Mouse (Mus musculus): ENCODE results near the gene Hspb8. TPM values are rescaled to one million over a fixed set of nuclear protein-coding genes. Genes with fewer than 3 reads are reported as not detected.

Hspb8 gene
- polyA plus RNA-seq, 1 experiment from 2014 or later, result 5.0 TPM

- Histone ChIP-seq H3K9me3 (replicated peaks; ENCODE audit: low read length) (no peaks in the 10 kb centered on the region), H3K9ac (ENCODE audit: low read depth, low read length) (peak overlapping the region; percentile 31; the same call in 1 of the 2 replicates), H3K27me3 (ENCODE audit: insufficient read depth, low read length) (no peaks in the 10 kb centered on the region), H3K4me3 (replicated peaks; ENCODE audit: low read depth, low read length) (peak overlapping the region; percentile 33), H3K36me3 (ENCODE audit: insufficient read depth, low read length) (no peaks in the 10 kb centered on the region), H3K4me2 (ENCODE audit: low read length) (peak overlapping the region; percentile 69), H3K27ac (0 out of 2 replicates have a peak overlapping the region, but pooled peaks have one; percentile 13), H3K4me1 (replicated peaks; ENCODE audit: insufficient read depth, low read length) (peaks cover 11% of the 10 kb centered on the region)
- no peak for TF ChIP-seq CTCF (IDR thresholded peaks at IDR 0.05; ENCODE audit: low read depth)
- DNase-seq (ENCODE audit: low spot score) (no peak), ATAC-seq (replicated peaks; ENCODE audit: low FRiP score, low read depth) (no peak)
- WGBS, result 53% methylated on average over 22 of the region's 22 CpGs
These were observed 728 bp downstream of the Hspb8 start for GRCm38 (mm10) chr5:116421791-116422481.

- TF ChIP-seq CTCF (IDR thresholded peaks at IDR 0.05; ENCODE audit: low read depth), result no peak
- 23% methylated on average over 6 of the region's 6 CpGs for WGBS
These were observed 1.9 kb downstream of the Hspb8 start for GRCm38 (mm10) chr5:116420759-116421225.

GRCm38 (mm10) chr5:116420213-116420612 lies 2.5 kb downstream of the Hspb8 start:
- peaks cover 11% of the 10 kb centered on the region for H3K4me1 ChIP-seq (replicated peaks; ENCODE audit: insufficient read depth, low read length)

More at GRCm38 (mm10) chr5:116420759-116421225, 1.9 kb downstream of the Hspb8 start:
- Histone ChIP-seq H3K36me3 (ENCODE audit: insufficient read depth, low read length) (no peaks in the 10 kb centered on the region), H3K9ac (ENCODE audit: low read depth, low read length) (peak overlapping the region; percentile 19; the same call in 1 of the 2 replicates), H3K4me1 (replicated peaks; ENCODE audit: insufficient read depth, low read length) (peaks cover 11% of the 10 kb centered on the region), H3K27ac (no peak overlapping the region), H3K27me3 (ENCODE audit: insufficient read depth, low read length) (no peaks in the 10 kb centered on the region), H3K4me2 (ENCODE audit: low read length) (peak overlapping the region; percentile 16; the same call in 1 of the 2 replicates), H3K9me3 (replicated peaks; ENCODE audit: low read length) (no peaks in the 10 kb centered on the region), H3K4me3 (replicated peaks; ENCODE audit: low read depth, low read length) (no peak overlapping the region)
- ATAC-seq (replicated peaks; ENCODE audit: low FRiP score, low read depth) (no peak), DNase-seq (ENCODE audit: low spot score) (no peak)

GRCm38 (mm10) chr5:116419322-116420045 lies 3.2 kb downstream of the Hspb8 start:
- Histone ChIP-seq H3K4me3 (replicated peaks; ENCODE audit: low read depth, low read length) (no peak overlapping the region), H3K9me3 (replicated peaks; ENCODE audit: low read length) (no peaks in the 10 kb centered on the region), H3K9ac (ENCODE audit: low read depth, low read length) (no peak overlapping the region), H3K4me2 (ENCODE audit: low read length) (no peak overlapping the region), H3K27ac (no peak overlapping the region), H3K4me1 (replicated peaks; ENCODE audit: insufficient read depth, low read length) (peaks cover 11% of the 10 kb centered on the region), H3K27me3 (ENCODE audit: insufficient read depth, low read length) (no peaks in the 10 kb centered on the region), H3K36me3 (ENCODE audit: insufficient read depth, low read length) (no peaks in the 10 kb centered on the region)
- ATAC-seq (replicated peaks; ENCODE audit: low FRiP score, low read depth), result no peak
- 60% methylated on average over 6 of the region's 6 CpGs for WGBS
- TF ChIP-seq CTCF (IDR thresholded peaks at IDR 0.05; ENCODE audit: low read depth), result no peak
- DNase-seq (ENCODE audit: low spot score), result no peak

More at GRCm38 (mm10) chr5:116420213-116420612, 2.5 kb downstream of the Hspb8 start:
- Histone ChIP-seq H3K4me3 (replicated peaks; ENCODE audit: low read depth, low read length) (no peak overlapping the region), H3K4me2 (ENCODE audit: low read length) (peak overlapping the region; percentile 16; the same call in 1 of the 2 replicates), H3K27me3 (ENCODE audit: insufficient read depth, low read length) (no peaks in the 10 kb centered on the region), H3K9me3 (replicated peaks; ENCODE audit: low read length) (no peaks in the 10 kb centered on the region), H3K9ac (ENCODE audit: low read depth, low read length) (no peak overlapping the region), H3K27ac (no peak overlapping the region), H3K36me3 (ENCODE audit: insufficient read depth, low read length) (no peaks in the 10 kb centered on the region)
- WGBS, result 96% methylated on average over 1 of the region's 1 CpGs
- no peak for TF ChIP-seq CTCF (IDR thresholded peaks at IDR 0.05; ENCODE audit: low read depth)
- ATAC-seq (replicated peaks; ENCODE audit: low FRiP score, low read depth), result no peak
- DNase-seq (ENCODE audit: low spot score), result no peak

GRCm38 (mm10) chr5:116416208-116416607 lies 6.5 kb downstream of the Hspb8 start:
- no peak overlapping the region for H3K4me3 ChIP-seq (replicated peaks; ENCODE audit: low read depth, low read length)
- no peaks in the 10 kb centered on the region for H3K9me3 ChIP-seq (replicated peaks; ENCODE audit: low read length)
- no peak overlapping the region for H3K4me2 ChIP-seq (ENCODE audit: low read length)
- TF ChIP-seq CTCF (IDR thresholded peaks at IDR 0.05; ENCODE audit: low read depth), result no peak
- no peak overlapping the region for H3K27ac ChIP-seq
- no peaks in the 10 kb centered on the region for H3K4me1 ChIP-seq (replicated peaks; ENCODE audit: insufficient read depth, low read length)
- DNase-seq (ENCODE audit: low spot score) (no peak), ATAC-seq (replicated peaks; ENCODE audit: low FRiP score, low read depth) (no peak)
- 8% methylated on average over 5 of the region's 5 CpGs for whole genome bisulfite sequencing
- no peaks in the 10 kb centered on the region for H3K27me3 ChIP-seq (ENCODE audit: insufficient read depth, low read length)
- no peak overlapping the region for H3K9ac ChIP-seq (ENCODE audit: low read depth, low read length)
- no peaks in the 10 kb centered on the region for H3K36me3 ChIP-seq (ENCODE audit: insufficient read depth, low read length)

Measured in kidney, postnatal 0 days (tissue).